Mouse (Mus musculus): ENCODE results near the gene Trp53rkb.

Gene Trp53rkb

GRCm38 (mm10) chr2:166834796-166835195 lies 42.5 kb downstream of the Trp53rkb start:
- no peak for DNase-seq (ENCODE audit: low spot score)

- DNase-seq (ENCODE audit: low spot score), result no peak
Measured at GRCm38 (mm10) chr2:166835581-166835980, 43.2 kb downstream of the Trp53rkb start.

GRCm38 (mm10) chr2:166841813-166842212 lies 49.5 kb downstream of the Trp53rkb start:
- DNase-seq (ENCODE audit: low spot score), result no peak

Measured in embryo, embryonic 10 days (tissue).